Mouse (Mus musculus) C2C12 (cell line): ENCODE results near the gene Spred3.

Source experiments
- CTCF ChIP-seq: IDR thresholded peaks from one replicate; pipeline ENCODE4 v1.5.1; 2011; ENCODE audit not compliant: control insufficient read depth, insufficient read depth, insufficient read length
- FOSL1 ChIP-seq: IDR thresholded peaks from one replicate; pipeline ENCODE4 v1.8.0; 2011; ENCODE audit warnings: mild to moderate bottlenecking, low read length; ENCODE audit not compliant: poor library complexity, insufficient read depth, severe bottlenecking
- MAX ChIP-seq: IDR thresholded peaks from one replicate; pipeline ENCODE4 v1.6.1; 2011; ENCODE audit warnings: mild to moderate bottlenecking, control low read depth
- MYOG ChIP-seq: IDR thresholded peaks from one replicate; pipeline ENCODE4 v1.6.1; 2011; ENCODE audit not compliant: control insufficient read depth, insufficient read length; ENCODE audit errors: extremely low read depth

- TF ChIP-seq CTCF (no peak), MAX (no peak), FOSL1 (no peak), MYOG (no peak)
Measured at GRCm38 (mm10) chr7:29128725-29129124, 41.5 kb downstream of the Spred3 start.
